Mouse (Mus musculus): ENCODE data around the gene Camta1. TPM values are rescaled to one million over a fixed set of nuclear protein-coding genes. Genes with fewer than 3 reads are reported as not detected.

Camta1 gene
- polyA plus RNA-seq, 1 experiment from 2014 or later: 61.9 TPM

DNA sequence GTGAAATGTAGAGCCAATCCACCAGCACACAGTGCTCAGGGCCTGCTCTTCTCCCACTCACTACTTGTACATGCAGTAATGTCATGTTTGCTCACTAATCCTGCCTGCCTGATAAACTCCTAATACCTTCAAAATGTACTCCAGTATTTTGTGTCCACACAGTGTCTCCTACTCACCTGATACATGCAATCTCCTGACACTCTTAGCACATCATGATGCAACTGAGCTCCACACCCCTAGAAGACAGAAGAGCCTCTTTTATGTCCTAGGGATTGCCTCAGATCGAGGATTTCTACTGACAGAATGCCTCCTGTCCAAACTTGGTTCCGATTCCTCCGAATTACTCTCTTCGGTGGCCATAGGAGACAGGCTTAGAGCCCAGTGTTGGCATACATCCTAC is 48.0 kb downstream of the Camta1 start:
- no peak for TF ChIP-seq EP300 (optimal IDR thresholded peaks at IDR 0.05)
- TF ChIP-seq CTCF (IDR thresholded peaks at IDR 0.05; ENCODE audit: low read depth): no peak
- Histone ChIP-seq H3K27ac (replicated peaks) (no peak overlapping the region), H3K9ac (ENCODE audit: low read length) (no peak overlapping the region), H3K9me3 (ENCODE audit: control insufficient read depth, low read length) (no peaks in the 10 kb centered on the region), H3K4me1 (replicated peaks; ENCODE audit: control insufficient read depth, insufficient read depth) (no peaks in the 10 kb centered on the region), H3K36me3 (ENCODE audit: control insufficient read depth, insufficient read depth, low read length) (no peaks in the 10 kb centered on the region), H3K27me3 (ENCODE audit: control insufficient read depth, insufficient read depth, low read length) (no peaks in the 10 kb centered on the region), H3K4me2 (replicated peaks; ENCODE audit: low read depth) (no peak overlapping the region), H3K4me3 (ENCODE audit: low read depth, low read length) (no peak overlapping the region)
- ATAC-seq (ENCODE audit: low FRiP score, low TSS enrichment) (no peak), DNase-seq (ENCODE audit: low spot score) (no peak)
- WGBS: 91% methylated on average over 4 of the region's 4 CpGs

GRCm38 (mm10) chr4:151805685-151806084 is 56.0 kb downstream of the Camta1 start:
- DNase-seq (ENCODE audit: low spot score): no peak
- TF ChIP-seq CTCF (IDR thresholded peaks at IDR 0.05; ENCODE audit: low read depth) (no peak), EP300 (optimal IDR thresholded peaks at IDR 0.05) (no peak)
- Histone ChIP-seq H3K27me3 (ENCODE audit: control insufficient read depth, insufficient read depth, low read length) (no peaks in the 10 kb centered on the region), H3K9ac (ENCODE audit: low read length) (no peak overlapping the region), H3K4me1 (replicated peaks; ENCODE audit: control insufficient read depth, insufficient read depth) (no peaks in the 10 kb centered on the region), H3K4me2 (replicated peaks; ENCODE audit: low read depth) (no peak overlapping the region), H3K9me3 (ENCODE audit: control insufficient read depth, low read length) (no peaks in the 10 kb centered on the region), H3K36me3 (ENCODE audit: control insufficient read depth, insufficient read depth, low read length) (no peaks in the 10 kb centered on the region), H3K27ac (replicated peaks) (no peak overlapping the region), H3K4me3 (ENCODE audit: low read depth, low read length) (no peak overlapping the region)
- 62% methylated on average over 4 of the region's 4 CpGs for WGBS
- ATAC-seq (ENCODE audit: low FRiP score, low TSS enrichment): no peak

GRCm38 (mm10) chr4:151805046-151805445 is 56.6 kb downstream of the Camta1 start:
- H3K4me3 ChIP-seq (ENCODE audit: low read depth, low read length): no peak overlapping the region
- H3K4me1 ChIP-seq (replicated peaks; ENCODE audit: control insufficient read depth, insufficient read depth): no peaks in the 10 kb centered on the region
- 75% methylated on average over 6 of the region's 6 CpGs for WGBS
- TF ChIP-seq EP300 (optimal IDR thresholded peaks at IDR 0.05): no peak
- TF ChIP-seq CTCF (IDR thresholded peaks at IDR 0.05; ENCODE audit: low read depth): no peak
- no peaks in the 10 kb centered on the region for H3K27me3 ChIP-seq (ENCODE audit: control insufficient read depth, insufficient read depth, low read length)
- DNase-seq (ENCODE audit: low spot score) (no peak), ATAC-seq (ENCODE audit: low FRiP score, low TSS enrichment) (no peak)
- no peak overlapping the region for H3K27ac ChIP-seq (replicated peaks)
- H3K36me3 ChIP-seq (ENCODE audit: control insufficient read depth, insufficient read depth, low read length): no peaks in the 10 kb centered on the region
- H3K9me3 ChIP-seq (ENCODE audit: control insufficient read depth, low read length): no peaks in the 10 kb centered on the region
- no peak overlapping the region for H3K4me2 ChIP-seq (replicated peaks; ENCODE audit: low read depth)
- H3K9ac ChIP-seq (ENCODE audit: low read length): no peak overlapping the region

DNA sequence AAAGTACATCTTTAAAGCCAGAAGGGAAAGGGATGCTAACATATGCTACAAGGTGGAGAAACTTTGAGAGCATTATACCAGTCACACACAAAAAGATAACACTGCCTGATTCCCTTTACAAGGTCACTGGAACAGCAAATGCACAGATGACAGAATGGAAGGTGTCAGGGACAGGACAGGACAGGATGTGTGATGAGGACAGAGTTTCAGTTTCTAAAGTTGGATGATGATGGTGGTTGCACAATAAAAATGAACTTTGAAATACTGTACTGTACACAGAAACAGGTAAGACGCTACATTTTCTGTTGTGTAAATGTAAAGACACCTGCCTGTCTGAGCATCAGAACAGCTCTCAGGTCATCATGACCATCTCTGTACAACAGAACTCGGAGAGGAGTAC is 57.5 kb downstream of the Camta1 start:
- Histone ChIP-seq H3K4me3 (ENCODE audit: low read depth, low read length) (no peak overlapping the region), H3K36me3 (ENCODE audit: control insufficient read depth, insufficient read depth, low read length) (no peaks in the 10 kb centered on the region), H3K9ac (ENCODE audit: low read length) (no peak overlapping the region), H3K27me3 (ENCODE audit: control insufficient read depth, insufficient read depth, low read length) (no peaks in the 10 kb centered on the region), H3K4me2 (replicated peaks; ENCODE audit: low read depth) (no peak overlapping the region), H3K4me1 (replicated peaks; ENCODE audit: control insufficient read depth, insufficient read depth) (no peaks in the 10 kb centered on the region), H3K9me3 (ENCODE audit: control insufficient read depth, low read length) (no peaks in the 10 kb centered on the region), H3K27ac (replicated peaks) (no peak overlapping the region)
- ATAC-seq (ENCODE audit: low FRiP score, low TSS enrichment): no peak
- WGBS: 90% methylated on average over 2 of the region's 2 CpGs
- DNase-seq (ENCODE audit: low spot score): no peak
- TF ChIP-seq CTCF (IDR thresholded peaks at IDR 0.05; ENCODE audit: low read depth) (no peak), EP300 (optimal IDR thresholded peaks at IDR 0.05) (no peak)

DNA sequence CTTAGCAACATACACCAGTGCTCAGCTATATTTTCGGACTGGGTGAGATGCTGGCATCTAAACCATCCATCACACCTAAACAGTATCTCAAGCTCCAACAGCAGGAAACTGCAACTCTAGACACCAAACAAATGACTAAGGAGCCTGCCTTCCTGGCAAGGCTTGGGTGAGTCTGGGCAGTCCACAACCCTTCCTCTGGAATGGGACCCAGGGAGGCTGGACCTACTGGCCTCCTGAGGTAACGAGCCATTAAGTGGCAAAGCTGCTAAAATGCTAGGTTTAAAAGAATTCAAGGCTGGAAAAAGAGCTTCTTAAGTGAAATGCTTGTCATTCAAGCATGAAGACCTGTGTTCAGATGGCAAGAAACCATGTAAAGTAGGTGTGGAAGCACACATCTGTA is 63.0 kb downstream of the Camta1 start:
- no peak for DNase-seq (ENCODE audit: low spot score)
- Histone ChIP-seq H3K9me3 (ENCODE audit: control insufficient read depth, low read length) (no peaks in the 10 kb centered on the region), H3K4me2 (replicated peaks; ENCODE audit: low read depth) (no peak overlapping the region), H3K27ac (replicated peaks) (no peak overlapping the region), H3K27me3 (ENCODE audit: control insufficient read depth, insufficient read depth, low read length) (no peaks in the 10 kb centered on the region), H3K4me1 (replicated peaks; ENCODE audit: control insufficient read depth, insufficient read depth) (no peaks in the 10 kb centered on the region), H3K9ac (ENCODE audit: low read length) (no peak overlapping the region), H3K4me3 (ENCODE audit: low read depth, low read length) (no peak overlapping the region), H3K36me3 (ENCODE audit: control insufficient read depth, insufficient read depth, low read length) (no peaks in the 10 kb centered on the region)
- TF ChIP-seq CTCF (IDR thresholded peaks at IDR 0.05; ENCODE audit: low read depth) (no peak), EP300 (optimal IDR thresholded peaks at IDR 0.05) (no peak)
- WGBS: 91% methylated on average over 2 of the region's 2 CpGs
- ATAC-seq (ENCODE audit: low FRiP score, low TSS enrichment): no peak

- Histone ChIP-seq H3K4me3 (ENCODE audit: low read depth, low read length) (no peak overlapping the region), H3K4me1 (replicated peaks; ENCODE audit: control insufficient read depth, insufficient read depth) (no peaks in the 10 kb centered on the region), H3K36me3 (ENCODE audit: control insufficient read depth, insufficient read depth, low read length) (0 out of 2 replicates have a peak, but pooled peaks cover 2% of the 10 kb centered on the region), H3K4me2 (replicated peaks; ENCODE audit: low read depth) (no peak overlapping the region), H3K27ac (replicated peaks) (no peak overlapping the region), H3K9me3 (ENCODE audit: control insufficient read depth, low read length) (no peaks in the 10 kb centered on the region), H3K27me3 (ENCODE audit: control insufficient read depth, insufficient read depth, low read length) (no peaks in the 10 kb centered on the region), H3K9ac (ENCODE audit: low read length) (no peak overlapping the region)
- TF ChIP-seq EP300 (optimal IDR thresholded peaks at IDR 0.05) (no peak), CTCF (IDR thresholded peaks at IDR 0.05; ENCODE audit: low read depth) (no peak)
- no peak for DNase-seq (ENCODE audit: low spot score)
- ATAC-seq (ENCODE audit: low FRiP score, low TSS enrichment): no peak
- 59% methylated on average over 5 of the region's 5 CpGs for WGBS
Observed at GRCm38 (mm10) chr4:151793694-151794093, 68.0 kb downstream of the Camta1 start.

All from stomach, postnatal 0 days (tissue).